Mouse (Mus musculus) ES-Bruce4 (cell line): ENCODE data around the gene Fbxo6. TPM values are rescaled to one million over a fixed set of nuclear protein-coding genes. Genes with fewer than 3 reads are reported as not detected.
"Not testable (repeated sequence)": the region's sequence is repeated elsewhere in the genome, so short reads cannot be mapped to it uniquely, and the experiment has no call there.

ENCODE experiments used
- H3K27ac ChIP-seq: 2 replicates; pipeline ENCODE4 v1.5.1; 2012; ENCODE audit warnings: low read length, inconsistent platforms; ENCODE audit not compliant: insufficient read depth
- H3K27me3 ChIP-seq: 2 replicates; pipeline ENCODE4 v1.6.1; 2012; ENCODE audit warnings: mild to moderate bottlenecking, low read length, inconsistent platforms; ENCODE audit not compliant: control insufficient read depth, poor library complexity, insufficient read depth, severe bottlenecking
- H3K36me3 ChIP-seq: 2 replicates; pipeline ENCODE4 v1.6.1; 2012; ENCODE audit warnings: inconsistent platforms, mild to moderate bottlenecking, low read length, moderate library complexity; ENCODE audit not compliant: control insufficient read depth, poor library complexity, insufficient read depth, severe bottlenecking
- H3K4me1 ChIP-seq: one replicate; pipeline ENCODE4 v1.8.1; 2011; ENCODE audit warnings: low read length; ENCODE audit not compliant: control insufficient read depth, insufficient read depth
- H3K4me3 ChIP-seq: 2 replicates; pipeline ENCODE4 v1.5.1; 2011; ENCODE audit warnings: low read depth, mild to moderate bottlenecking, low read length
- H3K9ac ChIP-seq: 2 replicates; pipeline ENCODE4 v1.6.1; 2012; ENCODE audit warnings: low read depth, mild to moderate bottlenecking, inconsistent platforms; ENCODE audit not compliant: poor library complexity, severe bottlenecking
- H3K9me3 ChIP-seq: replicated peaks from 2 replicates; pipeline ENCODE4 v1.6.1; 2012; ENCODE audit warnings: mild to moderate bottlenecking, low read length, inconsistent platforms; ENCODE audit not compliant: control insufficient read depth, poor library complexity, insufficient read depth, severe bottlenecking
- CTCF ChIP-seq: IDR thresholded peaks from one replicate; pipeline ENCODE4 v1.8.1; 2011; ENCODE audit warnings: low read depth, low read length
- EP300 ChIP-seq: IDR thresholded peaks from 2 replicates; pipeline ENCODE4 v1.6.1; 2011; ENCODE audit warnings: low read depth, low read length; ENCODE audit not compliant: insufficient read depth
- POLR2A ChIP-seq: IDR thresholded peaks from one replicate; pipeline ENCODE4 v1.8.1; 2011; ENCODE audit warnings: low read length; ENCODE audit not compliant: insufficient read depth
- polyA plus RNA-seq: library from polyadenylated mRNA; stranded (reverse); fragments of >200 nt; gene quantifications from 2 replicates; pipeline ENCODE4 v1.2.4, GENCODE M21; 2011; ENCODE audit warnings: low read depth; ENCODE audit not compliant: missing spikeins, insufficient read depth, insufficient read length

Fbxo6 gene
- polyA plus RNA-seq, 1 experiment, result 41.6 TPM

- no peak overlapping the region for H3K9ac ChIP-seq
- no peaks in the 10 kb centered on the region for H3K9me3 ChIP-seq
- H3K4me1 ChIP-seq, result no peaks in the 10 kb centered on the region
- no peaks in the 10 kb centered on the region for H3K36me3 ChIP-seq
- no peak overlapping the region for H3K4me3 ChIP-seq
- no peak overlapping the region for H3K27ac ChIP-seq
- no peaks in the 10 kb centered on the region for H3K27me3 ChIP-seq
- no peak for TF ChIP-seq EP300
- no peak for TF ChIP-seq CTCF
- TF ChIP-seq POLR2A, result no peak
These were observed 23.7 kb downstream of the Fbxo6 start for GRCm38 (mm10) chr4:148128241-148128640.

- Histone ChIP-seq H3K27me3 (no peaks in the 10 kb centered on the region), H3K27ac (no peak overlapping the region), H3K4me3 (no peak overlapping the region), H3K9ac (no peak overlapping the region), H3K4me1 (no peaks in the 10 kb centered on the region), H3K36me3 (no peaks in the 10 kb centered on the region), H3K9me3 (no peaks in the 10 kb centered on the region)
- TF ChIP-seq EP300 (no peak), CTCF (no peak), POLR2A (no peak)
These were observed 29.3 kb downstream of the Fbxo6 start for GRCm38 (mm10) chr4:148122694-148123066.

GRCm38 (mm10) chr4:148121982-148122693 lies 29.8 kb downstream of the Fbxo6 start:
- H3K4me3 ChIP-seq, result no peak overlapping the region
- no peak overlapping the region for H3K9ac ChIP-seq
- TF ChIP-seq EP300, result no peak
- no peak for TF ChIP-seq CTCF
- no peak for TF ChIP-seq POLR2A
- H3K4me1 ChIP-seq, result no peaks in the 10 kb centered on the region
- H3K27me3 ChIP-seq, result no peaks in the 10 kb centered on the region
- no peaks in the 10 kb centered on the region for H3K9me3 ChIP-seq
- no peaks in the 10 kb centered on the region for H3K36me3 ChIP-seq
- no peak overlapping the region for H3K27ac ChIP-seq

- H3K4me3 ChIP-seq, result no peak overlapping the region
- H3K27ac ChIP-seq, result no peak overlapping the region
- TF ChIP-seq CTCF (no peak), POLR2A (no peak), EP300 (no peak)
- no peaks in the 10 kb centered on the region for H3K27me3 ChIP-seq
- no peaks in the 10 kb centered on the region for H3K9me3 ChIP-seq
- no peak overlapping the region for H3K9ac ChIP-seq
- no peaks in the 10 kb centered on the region for H3K36me3 ChIP-seq
- H3K4me1 ChIP-seq, result no peaks in the 10 kb centered on the region
These were observed 30.6 kb downstream of the Fbxo6 start for GRCm38 (mm10) chr4:148121362-148121761.

- no peaks in the 10 kb centered on the region for H3K36me3 ChIP-seq
- no peak overlapping the region for H3K4me3 ChIP-seq
- no peaks in the 10 kb centered on the region for H3K4me1 ChIP-seq
- no peaks in the 10 kb centered on the region for H3K9me3 ChIP-seq
- H3K27me3 ChIP-seq, result no peaks in the 10 kb centered on the region
- no peak overlapping the region for H3K9ac ChIP-seq
- H3K27ac ChIP-seq, result no peak overlapping the region
- TF ChIP-seq EP300, result no peak
- TF ChIP-seq CTCF, result no peak
- no peak for TF ChIP-seq POLR2A
These were observed 31.4 kb downstream of the Fbxo6 start for GRCm38 (mm10) chr4:148120555-148120954.

- H3K4me1 ChIP-seq, H3K9ac ChIP-seq, H3K27me3 ChIP-seq, H3K9me3 ChIP-seq, H3K4me3 ChIP-seq, H3K36me3 ChIP-seq, H3K27ac ChIP-seq: not testable (repeated sequence)
- TF ChIP-seq CTCF, result peak; percentile 4
These were observed 32.4 kb downstream of the Fbxo6 start for GRCm38 (mm10) chr4:148119578-148119977.

- Histone ChIP-seq H3K9me3 (no peaks in the 10 kb centered on the region), H3K27ac (no peak overlapping the region), H3K36me3 (no peaks in the 10 kb centered on the region), H3K4me1 (no peaks in the 10 kb centered on the region), H3K9ac (no peak overlapping the region), H3K4me3 (no peak overlapping the region), H3K27me3 (no peaks in the 10 kb centered on the region)
- TF ChIP-seq POLR2A (no peak), CTCF (peak; percentile 30)
These were observed 34.5 kb downstream of the Fbxo6 start for GRCm38 (mm10) chr4:148117392-148117791.
